Mouse (Mus musculus) ZHBTc4 (cell line): Measurements from ENCODE around the gene Lbp.

Experiments used
- DNase-seq: peaks from one replicate; pipeline ENCODE4 v3.0.0-alpha.2; 2011; ENCODE audit warnings: low read depth, low spot score

The Lbp gene

DNA sequence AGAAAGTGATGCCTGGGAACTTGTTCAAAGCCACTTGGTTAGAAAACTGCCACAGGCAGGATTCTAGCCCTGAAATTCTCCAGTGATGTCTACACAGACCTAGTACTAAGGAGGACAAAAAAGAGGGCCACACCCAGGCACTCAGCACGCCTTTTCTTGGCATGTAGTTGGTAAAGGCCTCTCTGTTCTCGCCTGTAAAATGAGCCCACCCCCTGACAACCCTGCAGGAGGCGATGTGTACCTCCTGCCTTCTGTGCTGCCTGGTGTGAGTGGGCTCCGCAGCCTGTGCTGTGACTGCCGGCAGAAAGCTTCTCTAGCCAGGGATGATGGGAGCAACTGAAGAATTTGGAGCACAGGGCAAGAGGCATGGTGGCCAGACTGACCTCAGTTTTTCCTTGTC is 2.0 kb downstream of the Lbp start:
- peak; percentile 82 for DNase-seq

DNA sequence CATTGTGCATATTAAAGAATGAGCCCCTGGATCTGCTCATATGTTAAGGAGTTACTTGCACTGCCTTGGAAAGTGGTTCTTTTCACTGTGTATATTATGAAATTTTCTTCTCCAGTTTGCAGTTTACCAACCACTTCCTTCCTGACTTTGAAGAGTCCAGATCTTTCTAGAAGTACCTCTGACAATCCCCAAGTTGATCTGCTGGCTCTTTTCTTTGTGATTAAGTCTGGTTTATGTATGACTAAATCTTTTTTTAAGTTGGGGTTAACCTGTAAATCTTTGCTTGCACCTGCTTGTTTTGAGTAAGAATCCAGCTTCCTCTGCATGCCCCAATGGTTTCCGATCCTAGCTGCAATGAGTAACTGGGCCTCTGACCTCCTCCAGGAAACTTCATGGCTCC is 6.8 kb downstream of the Lbp start:
- DNase-seq, result no peak

DNA sequence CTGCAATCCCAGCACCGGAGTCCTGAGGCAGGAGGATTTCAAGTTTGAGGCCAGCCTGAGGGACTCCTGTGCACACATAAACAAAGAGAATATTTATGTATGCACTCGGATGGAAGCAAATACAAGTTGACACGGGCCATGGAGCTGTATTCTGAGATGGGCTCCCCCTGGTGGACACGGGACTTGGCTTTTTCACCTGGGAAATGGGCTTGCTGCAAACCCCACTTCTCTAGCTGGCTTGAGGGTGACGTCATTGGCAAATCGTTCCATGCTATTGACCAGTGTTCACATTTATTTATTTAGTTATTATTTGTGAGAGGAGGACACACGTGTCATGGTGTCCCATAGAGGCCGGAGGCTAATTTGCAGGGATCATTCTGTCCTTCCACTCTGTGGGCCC is 10.1 kb downstream of the Lbp start:
- DNase-seq, result peak; percentile 83

DNA sequence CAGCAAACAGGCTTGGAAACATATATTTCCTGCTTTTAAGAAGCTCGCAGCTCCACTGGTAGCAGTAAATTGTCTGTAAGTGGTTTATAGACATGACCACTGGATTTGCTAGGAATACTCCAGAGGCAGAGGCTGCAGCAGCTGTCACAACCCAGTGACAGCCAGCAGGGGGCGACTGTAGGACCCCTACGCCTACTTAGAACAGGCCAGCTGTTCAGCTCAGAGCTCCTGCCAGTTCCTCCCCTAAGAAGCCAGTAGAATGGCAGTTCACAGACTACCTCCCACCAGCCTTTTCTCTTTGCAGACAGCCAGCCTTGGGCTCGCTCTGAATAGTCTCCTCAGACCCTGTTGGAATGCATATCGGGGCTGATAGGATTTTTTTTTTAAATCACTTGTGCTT is 10.7 kb downstream of the Lbp start:
- DNase-seq, result peak; percentile 86

DNA sequence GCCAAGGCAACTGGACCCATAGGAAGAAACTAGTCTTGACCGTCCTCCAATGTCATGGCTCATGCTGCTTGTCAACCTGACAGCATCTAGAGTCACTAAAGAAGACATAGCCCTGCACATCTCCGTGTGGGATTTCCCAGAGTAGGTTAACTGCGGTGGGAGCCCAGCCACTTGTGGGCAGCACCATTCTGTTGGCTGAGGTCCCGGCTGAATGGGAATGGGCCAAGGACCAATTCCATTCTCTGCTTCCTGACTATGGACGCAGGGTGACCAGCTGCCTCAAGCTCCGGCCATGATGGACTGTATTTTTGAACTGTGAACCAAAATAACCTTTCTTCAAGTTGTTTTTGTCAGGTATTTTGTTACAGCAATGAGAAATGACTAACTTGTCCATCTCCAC is 15.3 kb downstream of the Lbp start:
- DNase-seq, result no peak

DNA sequence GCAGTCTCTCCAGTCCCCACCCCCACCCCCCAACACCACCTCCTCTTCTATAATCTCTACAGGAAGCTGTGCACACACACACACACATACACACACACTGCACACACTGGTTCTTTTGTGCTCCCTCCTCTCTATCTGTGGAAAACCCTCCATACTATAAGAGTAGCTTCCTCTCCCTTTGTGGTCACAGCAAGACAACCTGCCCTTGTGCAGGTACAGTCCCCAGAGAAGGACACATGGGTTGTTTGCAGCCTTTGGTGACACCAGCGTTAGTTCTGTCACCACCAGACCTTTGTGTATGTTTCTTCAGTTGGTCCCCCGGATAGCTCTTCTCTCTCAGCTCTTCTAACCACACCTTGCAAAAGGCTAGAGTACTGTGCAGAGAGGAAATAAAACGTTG is 16.6 kb downstream of the Lbp start:
- DNase-seq, result no peak

DNA sequence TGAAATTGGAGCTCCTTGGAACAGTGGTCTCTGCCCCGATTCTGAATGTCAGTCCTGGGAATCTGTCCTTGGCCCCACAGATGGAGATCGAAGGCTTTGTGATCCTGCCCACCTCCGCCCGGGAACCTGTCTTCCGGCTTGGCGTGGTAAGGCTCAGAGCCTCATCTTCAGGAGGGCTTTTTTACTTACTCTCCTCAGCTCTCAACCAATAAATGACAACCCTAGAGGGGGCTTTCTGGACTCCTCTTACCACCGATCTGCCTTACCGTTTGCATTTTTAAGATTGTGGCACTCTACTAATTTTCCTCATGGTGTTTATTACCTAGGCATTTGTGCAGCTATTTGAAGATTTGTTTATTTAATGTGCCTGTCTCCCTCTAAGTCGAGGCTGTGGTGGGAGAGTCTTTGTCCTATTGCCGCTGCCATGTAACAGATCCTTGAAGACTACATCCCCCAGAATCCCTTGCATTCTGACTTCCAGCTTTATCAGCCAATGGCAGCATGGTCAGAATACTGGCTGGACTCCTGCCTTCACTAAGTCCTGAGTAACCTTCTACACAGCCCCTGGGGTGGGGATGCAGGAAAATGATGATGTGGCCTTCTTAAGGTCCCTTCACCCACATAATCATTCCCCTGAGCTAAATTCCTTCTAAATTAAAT is 18.4 kb downstream of the Lbp start:
- peak; percentile 48 for DNase-seq

DNA sequence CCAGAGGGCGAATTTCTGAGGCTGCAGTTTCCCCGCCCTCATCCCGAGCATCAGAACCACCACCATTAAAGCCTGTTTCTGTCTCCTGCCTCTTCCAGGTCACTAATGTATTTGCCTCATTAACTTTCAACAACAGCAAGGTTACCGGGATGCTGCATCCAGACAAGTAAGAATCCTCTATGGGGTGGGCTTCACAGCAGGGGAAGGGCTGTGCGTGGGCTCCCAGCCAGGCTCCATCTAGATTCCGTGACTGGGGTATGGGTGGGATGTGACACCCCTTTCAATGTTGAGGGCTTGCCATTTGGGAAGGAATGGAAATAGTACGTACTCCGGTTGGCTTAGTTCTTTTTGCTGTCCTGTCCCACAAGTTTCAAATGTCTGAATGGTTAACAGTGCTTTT is 19.3 kb downstream of the Lbp start:
- DNase-seq, result no peak

DNA sequence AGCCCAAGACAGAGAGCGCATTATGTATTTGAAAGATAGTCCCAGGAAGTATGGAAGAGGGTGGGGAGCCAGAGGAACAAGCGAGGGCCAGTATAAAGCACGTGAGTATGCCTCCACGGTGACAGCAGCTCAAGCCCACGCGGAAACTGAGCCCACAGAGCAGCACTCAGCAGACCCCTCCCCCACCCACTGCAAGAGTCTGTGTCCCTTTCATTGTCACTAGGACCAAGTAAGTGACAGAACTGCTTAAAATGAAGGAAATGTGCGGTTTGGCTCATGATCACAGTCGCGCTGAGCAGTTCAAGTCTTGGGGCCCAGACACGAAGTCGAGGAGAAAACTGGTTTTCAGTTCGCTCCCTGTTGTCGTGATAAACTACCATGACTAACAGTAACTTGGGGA is 28.1 kb downstream of the Lbp start:
- no peak for DNase-seq

DNA sequence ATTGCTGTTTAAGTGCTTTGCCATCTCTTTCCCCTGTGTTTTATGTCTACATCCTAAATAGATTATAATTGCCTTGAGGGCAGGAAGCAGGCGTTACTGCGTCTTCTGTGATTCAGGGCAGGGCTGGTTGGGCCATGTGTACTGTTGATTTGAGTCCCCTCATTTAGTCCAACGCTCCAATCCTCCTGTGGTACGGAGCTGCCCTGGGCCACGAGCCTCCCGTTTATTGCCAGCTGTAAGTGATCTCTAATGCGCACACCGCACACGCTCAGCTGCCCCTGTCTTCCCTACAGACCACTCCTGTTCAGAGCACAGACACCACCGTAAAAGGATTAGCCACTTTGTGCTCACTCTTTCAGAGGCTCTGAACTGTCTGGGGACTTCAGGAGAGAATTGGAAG is 31.4 kb downstream of the Lbp start:
- no peak for DNase-seq

DNA sequence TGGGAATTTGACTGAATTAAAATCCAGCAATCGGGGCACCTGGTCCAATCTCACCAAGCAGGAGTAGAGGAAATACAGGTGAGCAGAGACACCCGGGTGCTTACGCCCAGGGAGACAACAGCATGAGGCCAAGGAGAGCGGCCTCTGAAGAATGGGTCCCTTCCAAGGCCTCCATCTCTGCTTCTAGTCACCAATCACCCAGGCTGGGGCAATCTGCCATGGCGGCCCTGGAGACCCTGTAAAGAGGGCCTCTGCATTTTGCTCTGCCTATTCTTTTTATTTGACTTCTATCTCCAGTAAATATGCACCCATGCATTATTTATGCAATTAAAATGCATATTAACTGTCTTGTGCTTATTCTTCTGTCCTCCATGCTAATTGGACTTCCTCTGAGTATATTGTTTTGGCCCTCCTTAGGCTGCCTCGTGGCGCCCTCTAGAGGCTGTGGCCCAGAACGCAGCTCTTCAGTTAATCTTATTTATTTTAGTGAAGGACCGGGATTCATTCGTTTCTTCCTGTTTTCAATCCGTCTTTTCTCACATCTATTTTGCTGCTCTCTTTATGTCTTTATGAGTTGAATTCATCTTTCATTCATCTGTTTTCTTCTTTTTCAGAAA is 33.8 kb downstream of the Lbp start:
- DNase-seq, result peak; percentile 73

DNA sequence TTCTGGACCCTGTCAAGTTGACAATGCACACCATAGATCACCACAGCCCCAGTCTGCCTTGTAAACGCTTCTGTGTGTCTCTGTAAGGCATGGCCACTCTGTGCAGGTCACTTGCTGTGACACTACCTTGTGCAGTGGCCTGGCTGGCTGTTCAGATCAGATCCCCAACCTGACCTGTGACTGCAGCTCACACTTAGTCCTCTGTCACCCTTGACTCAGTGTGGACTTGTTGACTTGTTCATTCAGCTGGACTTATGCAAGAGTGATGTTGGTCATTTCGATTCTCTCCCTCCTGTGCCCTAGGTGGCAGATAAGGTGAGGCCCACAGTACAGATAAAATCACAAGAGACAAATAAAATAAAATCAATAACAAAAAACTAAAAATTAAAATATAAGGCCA is 35.0 kb downstream of the Lbp start:
- no peak for DNase-seq

DNA sequence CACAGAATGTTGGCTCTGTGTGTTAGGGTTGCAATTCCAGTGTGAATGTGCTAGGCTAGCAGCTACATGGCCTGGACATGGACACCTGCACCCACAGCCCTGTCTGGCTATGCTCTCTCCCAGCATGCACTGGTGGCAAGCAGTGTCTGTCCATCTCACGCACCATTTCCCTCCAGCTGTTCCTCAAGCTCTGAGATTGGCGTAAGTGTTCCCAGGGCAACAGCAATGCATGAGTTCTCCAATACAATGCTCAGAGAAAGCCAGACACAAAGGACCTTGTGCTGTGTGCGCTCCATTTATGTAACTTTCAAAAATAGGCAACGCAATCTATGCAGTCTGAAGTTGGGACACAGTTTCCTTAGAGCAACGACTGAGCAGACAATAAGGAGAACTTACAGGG is 37.2 kb downstream of the Lbp start:
- no peak for DNase-seq

DNA sequence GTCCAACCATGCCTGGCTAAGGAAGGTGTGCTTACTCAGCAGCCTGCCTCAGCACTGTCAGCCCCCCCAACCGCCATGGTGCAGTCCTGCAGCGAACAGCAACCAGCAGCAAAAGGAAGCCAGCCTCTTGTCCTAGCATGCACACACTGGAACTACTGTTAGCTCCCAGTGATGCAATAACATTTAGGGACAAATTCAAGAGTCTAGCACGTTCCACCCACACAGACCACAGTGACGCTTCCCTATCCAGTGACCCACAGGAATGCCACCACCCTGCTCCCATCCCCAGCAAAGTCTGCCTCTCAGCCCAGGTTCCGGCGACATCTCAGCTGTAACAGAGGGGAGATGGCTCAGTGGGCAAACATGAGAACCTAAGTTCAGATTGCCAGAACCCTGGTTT is 40.2 kb downstream of the Lbp start:
- DNase-seq, result no peak

DNA sequence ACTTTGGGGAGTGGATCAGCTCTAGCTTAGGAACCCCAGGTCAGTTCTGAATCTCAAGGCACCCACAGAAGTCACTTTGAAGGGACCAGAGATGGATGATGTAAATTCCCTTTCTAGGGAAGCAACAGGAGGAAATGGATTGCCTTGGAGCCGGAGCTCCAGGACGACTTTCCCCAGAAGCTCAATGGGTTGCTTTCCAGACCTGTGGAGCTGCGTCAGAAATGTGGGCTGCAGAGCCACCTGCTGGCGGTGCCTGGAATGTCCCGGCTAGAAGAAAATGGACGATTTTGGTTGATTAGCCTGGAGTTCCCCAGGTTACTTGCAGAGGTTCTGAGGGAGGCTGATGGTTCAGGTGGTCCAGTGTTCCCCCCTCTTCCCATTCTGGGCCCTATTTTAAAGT is 41.6 kb downstream of the Lbp start:
- DNase-seq, result peak; percentile 84

DNA sequence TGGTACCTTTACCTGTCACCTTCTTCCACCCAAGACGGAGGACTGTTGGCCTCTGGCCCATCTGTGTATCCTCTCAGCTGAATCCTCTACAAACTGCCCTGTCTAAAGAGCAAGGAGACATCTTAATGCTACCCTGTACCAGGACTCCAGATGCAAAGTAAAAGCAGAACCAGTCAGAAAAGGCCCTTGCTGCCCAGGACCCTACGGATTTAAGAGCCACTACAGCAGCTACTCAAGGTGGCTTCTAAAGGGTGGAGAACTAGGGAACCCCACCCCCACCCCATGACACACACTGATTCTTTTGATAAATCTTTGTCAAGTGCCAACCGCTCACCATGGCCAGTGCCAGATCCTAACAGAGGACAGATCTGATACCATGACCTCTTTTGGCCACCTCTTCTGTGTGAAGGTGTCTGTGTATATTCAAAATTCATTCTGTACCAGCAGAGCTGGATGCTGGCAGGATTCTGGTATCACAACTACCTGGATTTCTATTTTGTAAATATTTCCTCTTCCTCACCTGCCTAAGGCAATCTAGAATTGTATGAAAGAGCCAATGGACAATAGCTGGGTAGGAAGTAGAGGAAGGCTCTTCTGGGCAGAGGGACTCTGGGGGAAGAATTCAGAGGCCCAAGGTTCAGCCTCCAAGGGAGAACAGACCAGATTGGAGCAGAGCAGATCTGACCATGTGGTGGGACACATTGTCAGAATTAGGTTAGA is 46.7 kb downstream of the Lbp start:
- no peak for DNase-seq

DNA sequence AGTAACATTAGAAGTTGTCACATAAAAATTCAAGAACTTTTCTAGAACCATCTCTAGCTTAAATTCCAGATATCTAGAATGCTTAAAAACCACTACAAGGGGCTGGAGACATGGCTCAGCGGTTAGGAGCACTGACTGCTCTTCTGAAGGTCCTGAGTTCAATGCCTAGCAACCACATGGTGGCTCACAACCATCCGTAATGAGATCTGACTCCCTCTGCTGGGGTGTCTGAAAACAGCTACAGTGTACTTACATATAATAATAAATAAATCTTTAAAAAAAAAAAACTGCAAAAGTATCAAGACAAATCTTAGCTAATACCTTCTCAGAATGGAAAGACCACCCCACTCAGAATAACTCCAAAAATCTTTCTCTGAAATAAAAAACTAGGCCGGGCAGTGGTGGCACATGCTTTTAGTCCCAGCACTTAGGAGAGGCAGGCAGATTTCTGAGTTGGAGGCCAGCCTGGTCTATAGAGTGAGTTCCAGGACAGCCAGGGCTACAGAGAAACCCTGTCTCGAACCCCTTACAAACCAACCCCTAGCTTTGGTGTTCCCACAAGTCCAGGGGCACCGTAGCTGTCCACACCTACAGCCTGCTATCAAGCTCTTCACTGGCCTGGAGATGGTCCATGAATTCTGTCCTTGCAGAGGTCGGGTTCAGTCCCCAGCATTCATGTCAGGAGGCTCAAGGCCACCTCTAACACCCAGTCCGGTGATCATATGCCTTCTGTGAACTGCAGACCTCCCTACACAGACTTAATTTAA is 48.2 kb downstream of the Lbp start:
- DNase-seq, result peak; percentile 36

DNA sequence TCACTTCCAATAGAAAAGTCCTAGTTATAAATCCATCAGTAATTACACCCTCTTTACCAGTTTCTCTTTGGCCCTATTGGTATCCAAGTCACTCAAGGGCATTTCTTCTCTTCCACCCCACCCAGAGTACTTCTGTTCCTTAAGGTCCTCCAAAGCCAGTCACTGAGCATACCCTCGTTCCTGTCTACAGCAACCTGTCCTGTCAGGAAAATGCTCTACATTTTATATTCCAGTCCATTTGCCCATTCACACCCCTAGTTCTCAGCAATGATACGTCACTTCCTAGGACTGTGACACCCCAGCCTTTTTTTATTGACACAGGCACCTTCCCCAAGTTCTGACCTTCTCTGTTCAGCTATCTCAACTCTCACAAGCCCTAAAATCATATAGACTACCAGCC is 48.9 kb downstream of the Lbp start:
- no peak for DNase-seq

DNA sequence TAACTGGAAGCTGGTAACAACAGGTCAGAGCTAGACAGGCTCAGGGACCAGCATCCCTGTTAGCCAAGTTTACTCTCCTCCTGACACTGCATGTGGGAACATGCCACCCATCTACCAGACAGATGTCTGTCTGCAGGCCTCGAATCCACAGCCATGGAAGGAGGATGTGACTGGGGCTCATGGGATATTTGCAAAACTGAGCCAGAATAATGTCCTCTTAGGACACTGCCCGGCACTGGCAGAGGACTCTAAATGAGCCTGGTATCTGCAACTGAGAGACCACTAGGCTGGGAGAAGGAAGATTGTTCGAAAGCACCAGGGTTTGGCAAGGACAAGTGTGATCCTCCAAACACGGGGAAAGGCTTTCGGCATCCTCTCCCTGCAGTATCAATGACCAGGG is 49.8 kb downstream of the Lbp start:
- no peak for DNase-seq

DNA sequence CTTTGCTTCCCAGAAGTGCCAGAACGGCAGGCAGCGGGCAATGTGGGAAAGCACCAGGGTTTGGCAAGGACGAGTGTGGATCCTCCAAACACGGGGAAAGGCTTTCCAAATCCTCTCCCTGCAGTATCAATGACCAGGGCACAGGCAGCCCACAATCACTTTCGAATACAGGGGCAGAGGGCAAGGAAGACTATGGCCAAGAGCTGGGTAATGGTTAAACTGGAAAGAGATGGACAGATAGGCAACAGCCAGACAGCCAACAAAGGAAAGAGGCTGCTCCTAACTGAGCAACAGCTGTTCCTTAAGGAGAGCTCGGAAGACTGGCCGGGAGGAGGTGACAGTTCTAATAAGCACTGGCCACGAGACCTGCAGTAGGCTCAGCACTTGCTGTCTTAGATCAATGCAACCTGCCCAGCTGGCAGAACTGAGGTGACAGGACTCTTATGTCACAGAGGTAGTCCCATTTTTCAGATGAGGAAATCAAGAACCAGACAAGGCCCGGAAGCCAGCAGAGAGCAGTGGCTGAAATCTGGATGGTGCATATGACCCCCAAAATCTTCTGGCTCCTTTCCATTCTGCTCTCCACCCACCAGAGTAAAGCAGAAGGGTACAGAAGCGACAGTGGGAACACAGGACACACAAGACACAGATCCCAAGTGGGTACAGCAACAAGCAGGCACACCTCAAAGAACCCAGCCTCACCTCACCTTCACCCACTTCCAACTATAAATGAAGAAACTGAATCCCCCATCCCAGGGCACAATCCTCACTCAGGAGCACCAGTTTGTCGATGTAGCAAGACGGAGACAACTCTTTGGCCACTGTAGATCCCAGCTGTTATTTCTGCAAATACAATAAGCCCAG is 53.7 kb downstream of the Lbp start:
- no peak for DNase-seq

DNA sequence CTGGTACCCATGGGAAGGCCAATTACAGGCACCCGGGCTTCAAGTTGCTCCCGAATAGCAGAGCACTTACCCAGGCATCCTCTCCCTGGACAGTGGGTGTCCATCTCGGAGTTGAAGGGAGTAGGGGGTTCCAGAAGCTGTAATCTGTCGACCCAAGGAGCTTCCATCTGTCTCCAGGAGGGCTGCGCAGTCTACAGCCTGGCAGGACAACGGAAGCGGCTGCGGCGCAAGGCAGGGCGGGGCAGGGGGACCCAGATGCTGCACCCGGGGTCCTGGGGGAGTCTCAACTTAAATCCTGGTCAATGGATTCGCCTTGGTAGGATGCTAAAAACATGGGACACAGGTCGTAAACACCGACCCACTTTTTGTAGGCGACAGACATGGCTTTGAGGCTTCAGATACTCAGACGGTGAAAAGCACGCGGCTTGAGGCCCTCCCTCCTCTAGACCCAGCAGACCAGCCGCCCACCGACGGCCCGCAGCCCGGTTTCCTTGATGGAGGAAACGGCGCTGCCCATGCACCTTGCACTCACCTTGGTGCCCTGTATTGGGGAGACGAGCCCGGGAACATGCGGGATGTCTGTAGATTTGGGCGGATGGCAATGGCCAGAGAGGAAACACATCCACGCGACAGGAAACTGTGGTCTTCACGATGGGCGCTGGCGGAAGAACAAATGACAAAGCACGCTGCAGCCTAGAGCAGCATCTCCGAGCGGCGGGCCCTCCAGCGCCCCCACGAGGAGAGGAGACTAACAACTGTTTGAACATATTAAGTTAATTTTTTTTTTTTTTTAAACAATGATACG is 54.8 kb downstream of the Lbp start:
- DNase-seq, result peak; percentile 94
